Mouse (Mus musculus): Measurements from ENCODE around the gene Clpx. TPM values are rescaled to one million over a fixed set of nuclear protein-coding genes. Genes with fewer than 3 reads are reported as not detected.
"Not testable (repeated sequence)": the region's sequence is repeated elsewhere in the genome, so short reads cannot be mapped to it uniquely, and the experiment has no call there.

Clpx gene
- polyA plus RNA-seq, 1 experiment from 2014 or later, result 31.5 TPM

GRCm38 (mm10) chr9:65267742-65268515 is 26.1 kb upstream of the Clpx start:
- ATAC-seq (ENCODE audit: low read depth) (no peak), DNase-seq (no peak)
- Histone ChIP-seq H3K9ac (no peak overlapping the region), H3K4me3 (replicated peaks) (no peak overlapping the region), H3K9me3 (replicated peaks) (no peaks in the 10 kb centered on the region), H3K4me1 (replicated peaks) (no peaks in the 10 kb centered on the region), H3K4me2 (no peak overlapping the region), H3K27me3 (0 out of 2 replicates have a peak, but pooled peaks cover 5% of the 10 kb centered on the region), H3K27ac (no peak overlapping the region), H3K36me3 (no peaks in the 10 kb centered on the region)
- 47% methylated on average over 7 of the region's 7 CpGs for WGBS (ENCODE audit: insufficient replicate concordance)

DNA sequence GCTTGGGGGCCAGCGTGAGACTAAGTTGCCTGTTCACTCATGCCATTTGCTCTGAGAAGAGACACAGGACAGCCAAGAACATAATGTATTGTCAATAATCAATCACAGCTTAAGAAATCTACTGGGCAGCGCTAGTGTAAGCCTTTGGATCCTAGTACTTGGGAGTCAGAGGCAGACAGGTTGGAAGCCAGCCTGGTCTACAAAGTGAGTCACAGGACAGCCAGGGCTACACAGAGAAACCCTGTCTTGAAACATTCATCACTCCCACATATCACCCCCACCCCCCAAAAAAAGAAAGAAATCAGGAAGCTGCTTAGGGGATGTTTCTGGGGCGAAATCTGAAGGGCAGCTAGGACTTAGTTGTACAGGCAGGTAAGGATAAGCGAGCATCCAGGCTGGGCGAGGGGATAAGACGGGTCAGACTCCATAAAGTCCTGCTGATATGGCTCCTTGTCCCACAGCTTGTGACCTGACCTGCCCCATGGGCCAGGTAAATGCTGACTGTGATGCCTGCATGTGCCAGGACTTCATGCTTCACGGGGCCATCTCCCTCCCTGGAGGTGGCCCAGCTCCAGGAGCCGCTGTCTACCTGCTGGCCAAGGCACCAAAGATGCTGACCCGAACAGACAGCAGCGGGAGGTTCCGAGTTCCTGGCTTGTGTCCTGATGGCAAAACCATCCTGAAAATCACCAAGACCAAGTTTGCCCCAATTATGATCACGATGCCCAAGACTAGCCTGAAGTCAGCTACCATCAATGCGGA is 20.8 kb upstream of the Clpx start:
- no peaks in the 10 kb centered on the region for H3K36me3 ChIP-seq
- no peak for ATAC-seq (ENCODE audit: low read depth)
- H3K27me3 ChIP-seq, result no peaks in the 10 kb centered on the region
- H3K4me2 ChIP-seq, result no peak overlapping the region
- no peaks in the 10 kb centered on the region for H3K4me1 ChIP-seq (replicated peaks)
- no peak overlapping the region for H3K4me3 ChIP-seq (replicated peaks)
- no peak overlapping the region for H3K9ac ChIP-seq
- peaks cover 4% of the 10 kb centered on the region; the same call in 1 of the 2 replicates for H3K9me3 ChIP-seq (replicated peaks)
- H3K27ac ChIP-seq, result no peak overlapping the region
- 67% methylated on average over 13 of the region's 13 CpGs for WGBS (ENCODE audit: insufficient replicate concordance)
- DNase-seq, result no peak

DNA sequence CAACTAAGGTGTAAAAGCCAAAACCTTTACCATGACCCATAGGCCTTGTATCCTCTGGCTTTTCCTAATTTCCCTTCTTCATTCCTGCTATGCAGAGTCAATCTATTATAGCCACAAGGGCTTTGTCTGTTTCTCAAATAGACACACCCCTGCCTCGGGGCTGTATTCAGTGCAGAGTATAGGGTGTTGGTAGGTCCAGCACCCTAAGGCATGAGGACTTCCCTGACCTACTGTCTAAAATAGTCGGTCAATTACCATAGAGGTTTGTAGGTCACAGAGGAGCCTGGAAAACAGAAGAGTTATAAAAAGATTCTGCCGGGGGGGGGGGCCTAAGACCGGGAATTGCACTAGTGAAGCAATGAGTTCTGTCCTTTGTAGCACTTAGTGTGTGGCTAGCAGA is 20.2 kb upstream of the Clpx start:
- H3K4me1 ChIP-seq (replicated peaks), result no peaks in the 10 kb centered on the region
- no peaks in the 10 kb centered on the region for H3K27me3 ChIP-seq
- no peak overlapping the region for H3K4me3 ChIP-seq (replicated peaks)
- peaks cover 4% of the 10 kb centered on the region; the same call in 1 of the 2 replicates for H3K9me3 ChIP-seq (replicated peaks)
- no peak overlapping the region for H3K9ac ChIP-seq
- no peak overlapping the region for H3K27ac ChIP-seq
- no peaks in the 10 kb centered on the region for H3K36me3 ChIP-seq
- DNase-seq (no peak), ATAC-seq (ENCODE audit: low read depth) (no peak)
- WGBS (ENCODE audit: insufficient replicate concordance), result 71% methylated on average over 4 of the region's 4 CpGs
- no peak overlapping the region for H3K4me2 ChIP-seq

- H3K4me3 ChIP-seq (replicated peaks); DNase-seq: not testable (repeated sequence)
- 70% methylated on average over 3 of the region's 3 CpGs for WGBS (ENCODE audit: insufficient replicate concordance)
Observed at GRCm38 (mm10) chr9:65274851-65275250, 19.2 kb upstream of the Clpx start.

GRCm38 (mm10) chr9:65275810-65276530 is 18.1 kb upstream of the Clpx start:
- WGBS (ENCODE audit: insufficient replicate concordance), result 60% methylated on average over 4 of the region's 4 CpGs
- no peaks in the 10 kb centered on the region for H3K27me3 ChIP-seq
- ATAC-seq (ENCODE audit: low read depth) (no peak), DNase-seq (no peak)
- no peak overlapping the region for H3K27ac ChIP-seq
- H3K4me1 ChIP-seq (replicated peaks), result no peaks in the 10 kb centered on the region
- no peak overlapping the region for H3K4me3 ChIP-seq (replicated peaks)
- H3K9me3 ChIP-seq (replicated peaks), result peaks cover 4% of the 10 kb centered on the region; the same call in 1 of the 2 replicates
- H3K9ac ChIP-seq, result no peak overlapping the region
- H3K36me3 ChIP-seq, result no peaks in the 10 kb centered on the region
- H3K4me2 ChIP-seq, result no peak overlapping the region

More at GRCm38 (mm10) chr9:65274851-65275250, 19.2 kb upstream of the Clpx start:
- not testable (repeated sequence) for H3K9ac ChIP-seq; H3K4me1 ChIP-seq (replicated peaks); H3K27ac ChIP-seq; H3K36me3 ChIP-seq; H3K9me3 ChIP-seq (replicated peaks); H3K4me2 ChIP-seq; ATAC-seq (ENCODE audit: low read depth); H3K27me3 ChIP-seq

DNA sequence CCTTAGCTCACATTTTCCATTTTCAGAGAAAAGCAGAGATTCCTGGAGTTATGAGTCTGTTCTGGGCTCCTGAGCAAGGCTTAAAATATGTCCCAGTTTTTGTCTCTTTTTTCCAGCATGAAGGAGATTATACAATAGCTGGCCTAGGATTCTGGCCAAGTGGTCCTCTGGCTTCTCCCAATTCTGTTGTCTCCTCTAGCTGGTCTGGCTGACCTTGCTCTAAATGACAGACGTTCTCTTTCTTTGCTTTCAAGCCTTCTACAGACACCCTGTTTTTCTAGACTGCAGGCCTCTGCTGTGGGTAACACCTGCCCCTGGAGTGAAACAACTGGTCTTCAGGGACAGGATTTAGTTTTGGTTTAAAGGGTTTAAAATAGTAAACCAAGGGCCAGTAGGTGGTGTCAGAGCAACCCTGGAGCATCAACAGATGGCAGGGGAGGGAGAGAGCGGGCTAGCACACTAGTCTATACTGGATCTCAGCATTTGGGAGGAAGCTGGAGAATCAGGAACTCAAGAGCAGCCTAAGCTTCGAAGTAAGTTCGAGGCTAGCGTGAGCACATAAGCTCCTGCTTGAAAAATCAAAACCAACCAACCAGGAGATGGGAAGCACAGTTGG is 12.4 kb upstream of the Clpx start:
- H3K36me3 ChIP-seq, result no peaks in the 10 kb centered on the region
- DNase-seq, result no peak
- no peak overlapping the region for H3K4me2 ChIP-seq
- no peaks in the 10 kb centered on the region for H3K27me3 ChIP-seq
- ATAC-seq (ENCODE audit: low read depth), result no peak
- no peak overlapping the region for H3K4me3 ChIP-seq (replicated peaks)
- no peak overlapping the region for H3K27ac ChIP-seq
- H3K4me1 ChIP-seq (replicated peaks), result no peaks in the 10 kb centered on the region
- H3K9ac ChIP-seq, result no peak overlapping the region
- no peaks in the 10 kb centered on the region for H3K9me3 ChIP-seq (replicated peaks)
- 64% methylated on average over 5 of the region's 5 CpGs for WGBS (ENCODE audit: insufficient replicate concordance)

DNA sequence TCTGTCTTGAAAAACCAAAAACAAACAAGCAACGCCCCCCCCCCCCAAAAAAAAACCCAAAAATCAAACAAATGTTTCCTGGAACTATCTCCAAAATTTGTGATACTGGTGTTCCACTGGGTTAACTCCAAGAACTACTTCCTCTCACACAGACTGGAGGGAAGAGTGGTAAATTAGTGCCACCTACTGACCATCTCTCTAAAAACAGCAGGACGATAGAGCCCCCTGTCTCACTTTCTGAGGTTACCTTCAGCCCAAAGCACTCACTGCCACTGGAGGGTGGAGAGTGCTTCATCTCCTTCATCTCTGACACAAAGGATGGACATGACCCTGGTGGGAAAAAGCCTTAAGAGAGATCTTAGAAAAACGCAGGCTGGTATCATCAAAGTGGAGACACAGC is 10.8 kb upstream of the Clpx start:
- Histone ChIP-seq H3K9ac (no peak overlapping the region), H3K9me3 (replicated peaks) (no peaks in the 10 kb centered on the region), H3K27ac (no peak overlapping the region), H3K27me3 (no peaks in the 10 kb centered on the region), H3K4me3 (replicated peaks) (no peak overlapping the region), H3K4me1 (replicated peaks) (no peaks in the 10 kb centered on the region), H3K36me3 (no peaks in the 10 kb centered on the region), H3K4me2 (no peak overlapping the region)
- 0% methylated on average over 3 of the region's 3 CpGs for WGBS (ENCODE audit: insufficient replicate concordance)
- ATAC-seq (ENCODE audit: low read depth) (no peak), DNase-seq (peak; percentile 15)

DNA sequence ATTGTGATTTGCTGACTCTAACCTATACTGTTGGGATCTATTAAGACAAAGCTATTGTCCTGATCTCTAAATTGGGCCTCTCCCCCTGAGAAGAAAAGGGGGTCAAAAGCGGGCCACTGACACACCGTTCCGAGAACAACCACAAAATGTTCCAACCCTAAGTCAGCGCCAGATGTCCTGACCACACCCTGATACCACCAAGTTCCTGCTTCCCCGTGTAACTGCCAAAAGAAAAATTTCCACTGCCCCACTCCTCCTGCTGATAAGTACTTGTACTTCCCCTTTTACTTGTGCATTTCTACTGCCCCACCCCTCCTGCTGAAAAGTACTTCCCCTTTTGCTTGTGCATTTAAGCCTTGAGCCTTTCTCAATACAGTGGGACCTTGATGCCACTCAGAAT is 5.8 kb upstream of the Clpx start:
- not testable (repeated sequence) for DNase-seq; H3K27me3 ChIP-seq; ATAC-seq (ENCODE audit: low read depth); H3K4me3 ChIP-seq (replicated peaks); H3K27ac ChIP-seq; H3K36me3 ChIP-seq; H3K4me2 ChIP-seq; H3K9ac ChIP-seq; H3K9me3 ChIP-seq (replicated peaks)
- WGBS (ENCODE audit: insufficient replicate concordance), result 45% methylated on average over 5 of the region's 5 CpGs
- H3K4me1 ChIP-seq (replicated peaks), result peaks cover 14% of the 10 kb centered on the region

DNA sequence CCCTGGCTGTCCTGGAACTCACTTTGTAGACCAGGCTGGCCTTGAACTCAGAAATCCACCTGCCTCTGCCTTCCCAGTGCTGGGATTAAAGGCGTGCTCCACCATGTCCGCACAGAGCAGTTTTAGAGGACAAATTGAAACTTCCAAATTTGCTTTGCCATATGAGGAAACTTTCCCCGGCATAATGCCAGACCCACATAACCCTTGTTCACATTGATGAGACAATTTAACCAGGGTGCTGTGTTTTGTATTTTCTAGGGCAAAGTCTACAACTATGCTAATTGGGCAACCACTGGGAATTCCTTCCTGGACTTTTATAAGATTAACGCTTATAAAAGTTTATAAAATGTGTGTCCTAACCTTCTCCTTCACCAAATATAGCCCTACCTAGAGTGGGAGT is 4.1 kb upstream of the Clpx start:
- WGBS (ENCODE audit: insufficient replicate concordance), result 81% methylated on average over 4 of the region's 4 CpGs
- DNase-seq, result no peak
- no peak overlapping the region for H3K9ac ChIP-seq
- H3K27me3 ChIP-seq, result no peaks in the 10 kb centered on the region
- no peak overlapping the region for H3K4me3 ChIP-seq (replicated peaks)
- no peaks in the 10 kb centered on the region for H3K9me3 ChIP-seq (replicated peaks)
- no peak for ATAC-seq (ENCODE audit: low read depth)
- no peak overlapping the region for H3K4me2 ChIP-seq
- no peak overlapping the region for H3K27ac ChIP-seq
- H3K36me3 ChIP-seq, result no peaks in the 10 kb centered on the region
- peaks cover 18% of the 10 kb centered on the region for H3K4me1 ChIP-seq (replicated peaks)

GRCm38 (mm10) chr9:65292421-65292820 is 1.6 kb upstream of the Clpx start:
- H3K27me3 ChIP-seq, result no peaks in the 10 kb centered on the region
- no peak overlapping the region for H3K4me3 ChIP-seq (replicated peaks)
- peaks cover 6% of the 10 kb centered on the region for H3K36me3 ChIP-seq
- no peaks in the 10 kb centered on the region for H3K9me3 ChIP-seq (replicated peaks)
- H3K9ac ChIP-seq, result no peak overlapping the region; the same call in 1 of the 2 replicates
- peaks cover 34% of the 10 kb centered on the region for H3K4me1 ChIP-seq (replicated peaks)
- H3K4me2 ChIP-seq, result no peak overlapping the region
- 58% methylated on average over 3 of the region's 3 CpGs for WGBS (ENCODE audit: insufficient replicate concordance)
- no peak for ATAC-seq (ENCODE audit: low read depth)
- H3K27ac ChIP-seq, result no peak overlapping the region
- DNase-seq, result no peak

- H3K27me3 ChIP-seq, result no peaks in the 10 kb centered on the region
- ATAC-seq (ENCODE audit: low read depth), result no peak
- H3K36me3 ChIP-seq, result peaks cover 10% of the 10 kb centered on the region
- H3K4me3 ChIP-seq (replicated peaks), result peak overlapping the region; percentile 94
- H3K4me1 ChIP-seq (replicated peaks), result peaks cover 34% of the 10 kb centered on the region
- peak; percentile 40 for DNase-seq
- no peaks in the 10 kb centered on the region for H3K9me3 ChIP-seq (replicated peaks)
- 20% methylated on average over 5 of the region's 5 CpGs for WGBS (ENCODE audit: insufficient replicate concordance)
- H3K27ac ChIP-seq, result peak overlapping the region; percentile 83
- peak overlapping the region; percentile 80 for H3K9ac ChIP-seq
- H3K4me2 ChIP-seq, result peak overlapping the region; percentile 78
Observed at GRCm38 (mm10) chr9:65293119-65293518, 941 bp upstream of the Clpx start.

All from liver, embryonic 13.5 days (tissue).